Mouse (Mus musculus) testis, adult 2 months (tissue): Measurements from ENCODE around the gene Trim44. TPM values are rescaled to one million over a fixed set of nuclear protein-coding genes. Genes with fewer than 3 reads are reported as not detected.
A peak's percentile ranks its signal among the peaks of the same experiment; 100 is the strongest.

Experiments used
- H3K27ac ChIP-seq: fragments of 200-500 bp; 2 replicates; pipeline ENCODE4 v1.5.1; 2012; ENCODE audit warnings: low read depth, low read length; ENCODE audit not compliant: control insufficient read depth, insufficient read depth
- H3K27me3 ChIP-seq: fragments of 200-500 bp; 2 replicates; pipeline ENCODE4 v1.6.1; 2012; ENCODE audit warnings: mild to moderate bottlenecking, low read length, moderate library complexity; ENCODE audit not compliant: control insufficient read depth, insufficient read depth
- H3K36me3 ChIP-seq: fragments of 200-500 bp; 2 replicates; pipeline ENCODE4 v1.6.1; 2012; ENCODE audit warnings: mild to moderate bottlenecking, low read length; ENCODE audit not compliant: control insufficient read depth, insufficient read depth
- H3K4me1 ChIP-seq: fragments of 200-500 bp; 2 replicates; pipeline ENCODE4 v1.6.1; 2012; ENCODE audit warnings: low read length; ENCODE audit not compliant: control insufficient read depth, insufficient read depth
- H3K4me3 ChIP-seq: fragments of 200-500 bp; 2 replicates; pipeline ENCODE4 v1.5.1; 2012; ENCODE audit warnings: low read depth, mild to moderate bottlenecking, low read length, moderate library complexity, mixed read lengths; ENCODE audit not compliant: control insufficient read depth
- CTCF ChIP-seq: fragments of 200-500 bp; IDR thresholded peaks from 2 replicates; pipeline ENCODE4 v1.5.1; 2012; ENCODE audit warnings: low read depth, mild to moderate bottlenecking, inconsistent platforms, low read length, moderate library complexity; ENCODE audit not compliant: control insufficient read depth, insufficient read depth, insufficient replicate concordance
- POLR2A ChIP-seq: fragments of 200-500 bp; IDR thresholded peaks from 2 replicates; pipeline ENCODE4 v1.6.1; 2012; ENCODE audit warnings: low read depth, mild to moderate bottlenecking, inconsistent platforms, low read length, moderate library complexity; ENCODE audit not compliant: control insufficient read depth
- polyA plus RNA-seq: library from polyadenylated mRNA; depleted of rRNA; stranded (reverse); fragments of >200 nt; gene quantifications from 2 replicates; pipeline ENCODE4 v1.2.3, GENCODE M21; 2012; rRNA removed

Gene Trim44
- 10.5 and 12.7 TPM in 2 replicates for polyA plus RNA-seq

- Histone ChIP-seq H3K27me3 (no peaks in the 10 kb centered on the region), H3K36me3 (no peaks in the 10 kb centered on the region), H3K4me1 (no peaks in the 10 kb centered on the region), H3K27ac (no peak within 1 kb of the TSS), H3K4me3 (no peak within 1 kb of the TSS)
- TF ChIP-seq CTCF (no peak), POLR2A (no peak)
Observed at GRCm38 (mm10) chr2:102407363-102408184, at the start of gene Trim44. Gene Trim44 (minus strand): TSS chr2:102407828.

DNA sequence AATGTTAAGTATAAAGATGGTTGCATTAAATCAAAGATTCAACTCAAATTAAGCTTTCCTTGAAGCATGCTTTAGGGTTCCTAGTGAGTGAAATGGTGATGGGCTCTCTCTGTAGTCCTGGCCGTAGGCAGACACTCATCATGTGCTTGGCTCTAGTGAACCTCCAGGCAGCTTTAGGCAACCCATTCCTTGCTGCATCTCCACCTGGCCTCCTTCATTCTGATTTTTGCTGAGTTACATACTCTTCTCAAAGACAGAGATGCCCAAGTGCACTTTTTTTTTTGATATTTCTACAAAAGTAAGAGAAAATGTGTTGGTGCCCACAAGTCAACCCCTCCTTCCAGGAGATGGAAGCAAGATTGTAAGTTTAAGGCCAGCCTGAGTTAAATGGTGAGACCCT, 47.5 kb upstream of the Trim44 start:
- Histone ChIP-seq H3K27me3 (no peaks in the 10 kb centered on the region), H3K4me1 (peaks cover 14% of the 10 kb centered on the region), H3K27ac (no peak overlapping the region), H3K36me3 (no peaks in the 10 kb centered on the region), H3K4me3 (no peak overlapping the region)
- TF ChIP-seq CTCF: no peak
- TF ChIP-seq POLR2A: no peak

- H3K27ac ChIP-seq: no peak overlapping the region
- no peak for TF ChIP-seq POLR2A
- no peak for TF ChIP-seq CTCF
- no peak overlapping the region for H3K4me3 ChIP-seq
- H3K4me1 ChIP-seq: peaks cover 20% of the 10 kb centered on the region
- H3K27me3 ChIP-seq: no peaks in the 10 kb centered on the region
- no peaks in the 10 kb centered on the region for H3K36me3 ChIP-seq
Observed at GRCm38 (mm10) chr2:102453447-102453846, 45.8 kb upstream of the Trim44 start.

GRCm38 (mm10) chr2:102451671-102452549, 44.3 kb upstream of the Trim44 start, which contains the start of gene Fjx1:
Gene Fjx1 (minus strand): TSS chr2:102452499.
- H3K36me3 ChIP-seq: no peaks in the 10 kb centered on the region
- no peaks in the 10 kb centered on the region for H3K27me3 ChIP-seq
- peaks cover 20% of the 10 kb centered on the region for H3K4me1 ChIP-seq
- peak within 1 kb of the TSS; percentile 69 for H3K4me3 ChIP-seq
- TF ChIP-seq CTCF (no peak), POLR2A (no peak)
- H3K27ac ChIP-seq: no peak within 1 kb of the TSS

- H3K36me3 ChIP-seq: no peaks in the 10 kb centered on the region
- peak overlapping the region; percentile 69 for H3K4me3 ChIP-seq
- H3K4me1 ChIP-seq: peaks cover 20% of the 10 kb centered on the region
- H3K27ac ChIP-seq: no peak overlapping the region
- H3K27me3 ChIP-seq: no peaks in the 10 kb centered on the region
- no peak for TF ChIP-seq POLR2A
- no peak for TF ChIP-seq CTCF
Observed at GRCm38 (mm10) chr2:102450761-102451670, 43.4 kb upstream of the Trim44 start.

DNA sequence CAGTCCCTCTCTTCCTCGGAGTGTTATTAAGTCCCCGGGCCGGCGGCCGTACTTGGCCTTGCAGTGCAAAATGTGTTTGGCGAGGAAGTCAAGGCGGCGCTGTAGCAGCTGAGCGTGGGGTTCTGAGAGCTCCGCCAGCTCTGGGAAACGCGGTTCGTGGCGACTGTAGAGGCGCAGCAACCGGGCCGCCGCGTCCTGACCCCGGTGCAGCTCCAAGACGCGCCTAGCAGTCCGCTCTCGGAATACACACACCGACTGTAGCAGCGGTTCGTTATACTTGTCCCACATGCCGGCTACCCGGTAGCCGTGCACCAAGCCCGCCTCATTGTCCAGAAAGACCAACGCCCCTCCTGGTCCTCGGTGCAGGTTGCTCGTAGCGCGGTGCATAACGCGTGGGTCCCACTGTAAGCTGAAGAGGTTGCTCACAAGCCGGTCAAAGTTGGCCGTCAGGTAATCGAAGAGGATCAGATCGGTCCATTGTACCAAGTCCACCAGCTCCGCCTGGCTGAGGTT, 42.7 kb upstream of the Trim44 start:
- TF ChIP-seq CTCF (no peak), POLR2A (no peak)

More for the DNA sequence above, 42.7 kb upstream of the Trim44 start:
- H3K27ac ChIP-seq: no peak overlapping the region
- H3K4me1 ChIP-seq: peaks cover 20% of the 10 kb centered on the region
- peak overlapping the region; percentile 69 for H3K4me3 ChIP-seq
- no peaks in the 10 kb centered on the region for H3K27me3 ChIP-seq
- H3K36me3 ChIP-seq: no peaks in the 10 kb centered on the region
